Mouse (Mus musculus) layer of hippocampus, postnatal 36 days (tissue): Measurements from ENCODE around the gene Syndig1l. TPM values are rescaled to one million over a fixed set of nuclear protein-coding genes. Genes with fewer than 3 reads are reported as not detected.

Experiments used
- DNase-seq, 2 experiments: peaks; one replicate each; pipeline ENCODE4 v3.0.0; 2022
- total RNA-seq, 2 experiments: library from RNA; stranded (reverse); gene quantifications; 2 replicates each; pipeline ENCODE4 v1.2.3; 2021

Syndig1l gene
- total RNA-seq, 2 experiments from 2014 or later: 6.4 to 8.6 TPM

DNA sequence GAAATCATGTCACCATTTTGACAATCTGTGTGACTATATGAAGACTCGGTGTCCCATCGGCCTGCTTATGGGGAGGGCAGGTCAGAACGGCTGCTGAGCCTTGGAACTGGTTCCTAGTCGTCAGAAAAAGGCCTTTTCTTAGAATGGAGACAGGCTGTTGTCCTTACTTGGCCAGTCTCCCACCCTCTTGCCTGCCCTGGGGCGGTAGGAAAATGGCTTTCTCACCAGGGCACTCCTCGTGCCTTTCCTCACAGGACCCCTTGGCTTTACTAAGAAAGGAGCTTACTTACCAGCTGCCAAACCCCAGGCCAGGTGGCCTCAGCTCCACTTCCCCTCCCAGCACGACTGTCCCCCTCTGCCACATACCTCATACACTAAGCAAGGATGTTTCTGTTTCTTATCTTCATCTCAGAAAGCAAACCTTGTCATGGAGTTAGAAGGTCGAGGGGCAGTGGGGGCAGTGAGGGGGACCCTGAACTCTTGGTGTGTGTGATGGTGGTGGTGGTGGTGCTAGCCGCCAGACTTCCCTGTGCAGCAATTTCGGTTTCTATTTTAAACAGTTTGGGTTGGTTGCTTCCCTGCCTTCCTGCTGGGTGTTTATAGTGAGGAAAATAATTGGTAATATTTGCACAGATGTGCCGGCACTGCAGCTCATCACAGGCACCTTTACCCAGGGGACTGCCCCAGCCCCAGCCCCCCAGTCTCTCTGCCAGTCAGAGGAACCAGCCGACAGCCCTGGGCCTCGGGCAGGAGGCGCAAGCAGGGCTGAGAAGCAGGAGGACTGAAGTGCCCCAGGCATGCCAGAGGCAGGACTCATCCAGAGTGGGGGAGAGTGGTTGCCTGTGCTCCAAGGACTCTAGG is 23.7 kb downstream of the Syndig1l start:
- DNase-seq: no peak

GRCm38 (mm10) chr12:84671646-84672045 is 27.0 kb downstream of the Syndig1l start:
- DNase-seq: no peak

DNA sequence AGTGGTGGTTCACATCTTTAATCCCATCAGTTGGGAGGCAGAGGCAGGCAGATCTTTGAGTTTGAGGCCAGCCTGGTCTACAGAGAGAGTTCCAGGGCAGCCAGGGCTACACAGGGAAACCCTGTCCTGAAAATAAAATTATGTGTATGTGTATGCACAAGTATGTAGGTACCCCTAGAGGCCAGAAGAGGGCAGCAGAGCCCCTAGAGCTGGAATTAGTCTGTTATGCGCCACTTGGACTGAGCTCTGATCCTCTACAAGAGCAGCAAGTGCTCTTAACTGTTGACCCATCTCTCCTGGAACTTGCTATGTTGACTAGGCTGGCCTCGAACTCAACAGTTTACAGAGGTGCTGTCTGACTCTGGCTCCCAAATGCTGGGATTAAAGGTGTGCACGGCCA is 28.1 kb downstream of the Syndig1l start:
- no peak for DNase-seq

DNA sequence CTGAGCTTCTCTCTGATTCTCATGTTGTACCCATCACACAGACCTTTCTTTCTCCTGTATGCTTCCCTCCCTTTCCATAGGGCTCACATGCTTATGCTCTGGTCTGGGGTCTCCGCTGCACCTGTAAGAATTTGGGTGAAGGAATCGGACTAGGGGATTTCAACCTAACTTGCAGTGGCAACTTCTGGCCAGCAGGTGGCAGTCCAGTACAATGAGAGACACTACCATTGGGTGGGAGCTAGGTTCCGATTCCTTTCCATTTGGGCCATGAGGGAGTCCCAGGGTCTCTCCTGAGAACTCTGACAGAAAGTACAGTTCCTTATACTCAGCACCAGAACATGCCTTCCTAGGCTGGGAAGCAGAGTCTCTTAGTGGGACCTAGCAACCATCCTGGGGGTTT is 44.7 kb downstream of the Syndig1l start:
- DNase-seq: peak; percentile 44 to 67

DNA sequence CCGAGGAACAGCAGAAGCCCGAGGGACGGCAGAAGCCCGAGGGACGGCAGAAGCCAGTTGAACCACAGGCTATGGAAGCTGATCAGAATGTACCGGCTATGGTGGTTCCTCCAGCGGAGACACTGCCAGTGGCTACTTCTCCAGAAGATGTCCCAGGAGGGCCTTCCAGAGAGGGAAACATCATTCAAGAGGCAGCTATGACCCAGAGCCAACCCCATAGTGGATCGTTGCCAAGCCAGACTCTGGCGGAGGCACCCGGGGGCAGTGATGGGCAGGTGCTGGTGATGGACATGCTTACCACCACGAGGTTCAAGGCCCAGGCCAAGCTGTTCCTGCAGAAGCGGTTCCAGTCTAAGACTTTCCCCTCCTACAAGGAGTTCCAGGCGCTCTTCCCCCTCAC is 48.4 kb downstream of the Syndig1l start:
- no peak for DNase-seq

GRCm38 (mm10) chr12:84640654-84641053 is 58.0 kb downstream of the Syndig1l start, which contains the start of gene Vrtn:
TSS of gene Vrtn (plus strand) at chr12:84641019.
- DNase-seq: no peak

DNA sequence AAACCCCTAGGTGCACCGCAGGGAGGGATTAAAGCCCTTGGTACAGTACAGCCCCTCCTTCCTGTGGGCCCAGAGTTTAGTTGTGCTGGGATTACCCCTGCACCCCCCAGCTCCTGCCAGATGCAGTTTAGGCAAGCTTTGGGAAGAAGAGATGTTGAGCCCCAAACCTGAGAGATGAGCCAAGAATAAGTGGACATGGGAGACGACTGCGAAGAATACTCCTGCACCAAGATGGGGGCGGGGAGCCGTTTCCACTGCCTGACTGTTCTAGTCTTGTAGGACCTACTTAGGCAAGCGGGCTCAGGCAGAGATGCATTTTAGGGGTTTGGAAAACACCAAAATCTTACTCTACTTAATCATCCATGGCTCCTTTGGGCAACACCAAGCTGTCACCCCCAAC is 58.4 kb downstream of the Syndig1l start:
- no peak for DNase-seq

DNA sequence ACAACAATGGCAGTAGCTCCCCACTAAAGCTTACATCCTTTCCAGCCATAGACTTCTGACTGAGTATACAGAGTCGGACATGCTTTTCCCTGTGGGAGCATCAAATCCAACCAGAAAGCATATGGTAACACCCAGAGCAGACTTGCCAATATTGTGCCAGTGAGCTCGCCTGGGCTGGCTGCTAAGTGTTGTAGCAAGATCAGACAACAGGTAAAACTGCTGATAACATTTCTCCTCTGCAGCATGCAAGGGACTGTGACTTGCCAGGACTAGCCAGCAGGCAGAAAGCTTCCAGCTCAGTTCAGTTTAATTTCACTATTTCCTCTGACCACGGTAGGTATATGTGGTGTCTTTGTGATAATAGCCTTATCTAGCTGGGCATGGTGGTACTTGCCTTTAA is 66.8 kb downstream of the Syndig1l start:
- DNase-seq: no peak

Other genes with a start within 250 kb of the Syndig1l start
- gene Aldh6a1, start 247.8 kb downstream of the Syndig1l start, total RNA-seq: 10 to 100 TPM; 45.7 to 45.8 TPM
- 10 to 100 TPM; 22.6 to 24.1 TPM for gene Lin52, start 247.4 kb downstream of the Syndig1l start, total RNA-seq
- under 1 TPM in 1 of 2 experiments, not detected in 1; 0.12 TPM for gene Vsx2, start 129.1 kb downstream of the Syndig1l start, total RNA-seq
- 10 to 100 TPM; 12.6 to 15.2 TPM for gene Abcd4, start 81.4 kb downstream of the Syndig1l start, total RNA-seq
- not detected for gene Vrtn, start 57.8 kb downstream of the Syndig1l start, total RNA-seq
- 10 to 100 TPM; 27.4 to 28.6 TPM for gene Npc2, start 74.3 kb upstream of the Syndig1l start, total RNA-seq
- 10 to 100 TPM; 54.7 to 58.6 TPM for gene Isca2, start 74.4 kb upstream of the Syndig1l start, total RNA-seq
- gene Ltbp2, start 177.7 kb upstream of the Syndig1l start, total RNA-seq: under 1 TPM; 0.40 to 0.55 TPM